Comparison of ENCODE assay signal across 22 mouse cellular contexts in the genomic region with DNA sequence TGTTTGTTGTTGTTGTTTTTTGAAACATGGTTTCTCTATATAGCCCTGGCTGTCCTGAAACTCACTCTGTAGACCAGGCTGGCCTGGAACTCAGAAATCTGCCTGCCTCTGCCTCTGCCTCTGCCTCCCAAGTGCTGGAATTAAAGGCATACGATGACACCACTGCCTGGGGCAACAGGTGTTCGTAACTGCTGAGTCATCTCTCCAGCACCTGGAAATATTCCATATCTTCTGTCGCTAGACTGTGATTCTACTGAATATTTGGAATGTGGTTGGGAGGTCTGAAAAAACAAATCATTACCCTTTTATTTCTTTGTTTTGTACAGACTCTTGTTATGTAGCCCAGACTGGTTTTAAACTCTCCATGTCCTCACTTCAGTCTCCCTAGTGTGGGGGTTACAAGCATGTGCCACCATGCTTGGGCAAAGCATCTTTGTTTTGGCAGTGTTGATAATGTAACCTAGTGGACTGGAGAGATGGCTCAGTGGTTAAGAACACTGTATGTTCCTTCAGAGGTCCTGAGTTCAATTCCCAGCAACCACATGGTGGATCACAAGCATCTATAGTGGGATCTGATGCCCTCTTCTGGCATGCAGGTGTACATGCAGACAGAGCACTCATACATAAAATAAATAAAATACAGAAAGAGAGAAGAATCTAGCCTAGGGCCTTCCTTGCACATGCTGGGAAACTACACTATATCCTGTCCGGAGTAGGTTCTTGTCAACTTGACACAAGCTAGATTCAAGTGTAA. TPM values are rescaled to one million over a fixed set of nuclear protein-coding genes. Genes with fewer than 3 reads are reported as not detected.
DNase-seq lines count a peak whose midpoint lies in the region; ATAC-seq and TF ChIP-seq lines count a peak whose summit lies in the region.
"Had no signal": no experiment of that assay in that cellular context is flagged by ENCODE, and none has a peak within 500 bp of the region (broad histone marks: within the 10 kb centered on the region; RNA-seq: fewer than 3 reads in every experiment).

No protein-coding gene starts in this region.

- H3K4me3 ChIP-seq in layer of hippocampus, adult 2 months = no peak overlapping the region
- H3K4me3 ChIP-seq: embryonic facial prominence, embryonic 10.5 days; forebrain, embryonic 13.5 days; hindbrain, embryonic 10.5 days; kidney, embryonic 15.5 days; limb, embryonic 13.5 days; lung, embryonic 15.5 days; megakaryocyte, embryonic 14.5 days; neural tube, embryonic 12.5 days had no signal

- no peak overlapping the region for H3K27ac ChIP-seq in layer of hippocampus, adult 2 months
- H3K27ac ChIP-seq: embryonic facial prominence, embryonic 10.5 days; forebrain, embryonic 13.5 days; hindbrain, embryonic 10.5 days; kidney, embryonic 15.5 days; limb, embryonic 13.5 days; lung, embryonic 15.5 days; neural tube, embryonic 12.5 days had no signal

- no peak for ATAC-seq in CD4-positive, CD25-positive, alpha-beta regulatory T cell, adult 4 months
- ATAC-seq: forebrain, embryonic 13.5 days; inflammation-experienced regulatory T-cells, adult 6 months had no signal

- TF ChIP-seq CTCF in layer of hippocampus, adult 2 months (conservative IDR thresholded peaks at IDR 0.05) = peak; percentile 55

- DNase-seq in CD4-positive, CD25-positive, alpha-beta regulatory T cell, adult 2 months (ENCODE audit: low read depth, low spot score) = peak; percentile 21
- no peak for DNase-seq in layer of hippocampus, adult 2 months (ENCODE audit: low spot score in 2 of 2)
- no peak for DNase-seq in layer of hippocampus, adult 8-10 months (ENCODE audit: low spot score in 2 of 2)
- DNase-seq in A20 (ENCODE audit: low read depth, low spot score) (peak; percentile 39), R1 (ENCODE audit: low read depth, low spot score) (peak; percentile 56)
- no peak for DNase-seq in urinary bladder, adult 18-20 months (ENCODE audit: low spot score in 2 of 2)
- no peak for DNase-seq in ovary, adult 18-20 months (ENCODE audit: low spot score)
- DNase-seq: adrenal gland, postnatal 14 days; right cerebral cortex, postnatal 14 days; thymus, postnatal 14 days had no signal

RNA-seq across cellular contexts. Expression of a gene that starts 10.1 kb away (rescaled TPM):
- 10 to 100 TPM; 13.7 to 20.9 TPM for polyA plus RNA-seq in CD4-positive, CD25-positive, alpha-beta regulatory T cell, adult 4 months (2017; shearing (Covaris generic))
- total RNA-seq in layer of hippocampus, adult 2 months (2021) = 10 to 100 TPM in 1 of 2 experiments, 1 to 10 TPM in 1; 8.0 to 10.1 TPM
- total RNA-seq in layer of hippocampus, adult 8-10 months (2022) = 10 to 100 TPM; 10.5 to 17.2 (median 14.1) TPM

RNA-seq across cellular contexts. Expression of a gene that starts 12.0 kb away (rescaled TPM):
- 1 to 10 TPM; 1.3 to 2.4 TPM for polyA plus RNA-seq in CD4-positive, CD25-positive, alpha-beta regulatory T cell, adult 4 months (2017; shearing (Covaris generic))
- total RNA-seq in layer of hippocampus, adult 2 months (2021) = under 1 TPM in 1 of 2 experiments, not detected in 1; 0.90 TPM
- total RNA-seq in layer of hippocampus, adult 8-10 months (2022) = not detected
- total RNA-seq: layer of hippocampus, adult 18-20 months had no signal
- polyA plus RNA-seq: embryonic facial prominence, embryonic 10.5 days; heart, embryonic 14.5 days; inflammation-experienced regulatory T-cells, adult 6 months; kidney, embryonic 15.5 days; lung, embryonic 15.5 days; neural tube, embryonic 12.5 days had no signal

RNA-seq across cellular contexts. Expression of a gene that starts 12.9 kb away (rescaled TPM):
- polyA plus RNA-seq in CD4-positive, CD25-positive, alpha-beta regulatory T cell, adult 4 months (2017; shearing (Covaris generic)) = 10 to 100 TPM; 49.2 to 70.1 TPM
- 10 to 100 TPM; 17.4 to 43.4 TPM for total RNA-seq in layer of hippocampus, adult 2 months (2021)
- total RNA-seq in layer of hippocampus, adult 8-10 months (2022) = 10 to 100 TPM; 18.9 to 59.7 (median 27.8) TPM

RNA-seq across cellular contexts. Expression of a gene that starts 16.6 kb away (rescaled TPM):
- 10 to 100 TPM; 12.5 to 49.1 TPM for polyA plus RNA-seq in CD4-positive, CD25-positive, alpha-beta regulatory T cell, adult 4 months (2017; shearing (Covaris generic))
- 10 to 100 TPM; 53.6 to 62.4 TPM for total RNA-seq in layer of hippocampus, adult 2 months (2021)
- total RNA-seq in layer of hippocampus, adult 8-10 months (2022) = 10 to 100 TPM; 20.5 to 63.0 (median 52.5) TPM

RNA-seq across cellular contexts. Expression of a gene that starts 16.7 kb away (rescaled TPM):
- 1 to 10 TPM; 2.6 to 3.3 TPM for polyA plus RNA-seq in CD4-positive, CD25-positive, alpha-beta regulatory T cell, adult 4 months (2017; shearing (Covaris generic))
- 100 to 1,000 TPM; 243 to 275 TPM for total RNA-seq in layer of hippocampus, adult 2 months (2021)
- total RNA-seq in layer of hippocampus, adult 8-10 months (2022) = 100 to 1,000 TPM; 208 to 223 (median 215) TPM

Comparison
In these comparisons a context has a peak if more than half of its experiments do, and no peak if none do; other contexts are left out.
1. DNase-seq: peak in CD4-positive, CD25-positive, alpha-beta regulatory T cell, adult 2 months (single experiment), A20 (single experiment) and R1 (single experiment); none in layer of hippocampus, adult 2 months (0 of 2), layer of hippocampus, adult 8-10 months (0 of 2), urinary bladder, adult 18-20 months (0 of 2) and ovary, adult 18-20 months (single experiment).